Mouse (Mus musculus): ENCODE results near the gene Vezf1.

GRCm38 (mm10) chr11:88113543-88114271, 45.6 kb downstream of the Vezf1 start:
- TF ChIP-seq CTCF (IDR thresholded peaks at IDR 0.05; ENCODE audit: extremely low read depth, insufficient read length, insufficient replicate concordance, low read depth, low read length), result no peak
- no peak for TF ChIP-seq POLR2A (IDR thresholded peaks at IDR 0.05; ENCODE audit: low read depth, low read length)

All from small intestine, adult 2 months (tissue).